Mouse (Mus musculus) testis, postnatal 10 days (tissue): ENCODE results near the gene Arntl2.
"Not testable (repeated sequence)": the region's sequence is repeated elsewhere in the genome, so short reads cannot be mapped to it uniquely, and the experiment has no call there.

ENCODE experiments used
- DNase-seq: peaks from one replicate; pipeline ENCODE4 v3.0.0; 2021; ENCODE audit warnings: low spot score

The Arntl2 gene

GRCm38 (mm10) chr6:146848281-146848680 lies 52.4 kb downstream of the Arntl2 start:
- DNase-seq = no peak

- DNase-seq = no peak
Measured at GRCm38 (mm10) chr6:146850050-146850449, 54.2 kb downstream of the Arntl2 start, which contains the start of gene Smco2. Smco2 (plus strand) TSS chr6:146850104.

GRCm38 (mm10) chr6:146851916-146852315 lies 56.1 kb downstream of the Arntl2 start:
- DNase-seq = no peak

- DNase-seq = no peak
Measured at GRCm38 (mm10) chr6:146852739-146853138, 56.9 kb downstream of the Arntl2 start.

- no peak for DNase-seq
Measured at GRCm38 (mm10) chr6:146855185-146855584, 59.3 kb downstream of the Arntl2 start.

GRCm38 (mm10) chr6:146857386-146857785 lies 61.5 kb downstream of the Arntl2 start:
- no peak for DNase-seq

GRCm38 (mm10) chr6:146863154-146863553 lies 67.3 kb downstream of the Arntl2 start:
- DNase-seq = no peak

GRCm38 (mm10) chr6:146864370-146864769 lies 68.5 kb downstream of the Arntl2 start:
- DNase-seq = not testable (repeated sequence)

GRCm38 (mm10) chr6:146865701-146866100 lies 69.8 kb downstream of the Arntl2 start:
- DNase-seq = no peak

GRCm38 (mm10) chr6:146871975-146872374 lies 76.1 kb downstream of the Arntl2 start:
- DNase-seq = no peak

- no peak for DNase-seq
Measured at GRCm38 (mm10) chr6:146874415-146874814, 78.6 kb downstream of the Arntl2 start.

GRCm38 (mm10) chr6:146876820-146877219 lies 81.0 kb downstream of the Arntl2 start:
- DNase-seq = no peak

GRCm38 (mm10) chr6:146877425-146878045 lies 81.7 kb downstream of the Arntl2 start:
- no peak for DNase-seq

GRCm38 (mm10) chr6:146878926-146879325 lies 83.1 kb downstream of the Arntl2 start:
- no peak for DNase-seq

GRCm38 (mm10) chr6:146879856-146880255 lies 84.0 kb downstream of the Arntl2 start:
- DNase-seq = no peak

GRCm38 (mm10) chr6:146880296-146880695 lies 84.4 kb downstream of the Arntl2 start:
- no peak for DNase-seq

- no peak for DNase-seq
Measured at GRCm38 (mm10) chr6:146881896-146882770, 86.3 kb downstream of the Arntl2 start.
